Mouse (Mus musculus): Measurements from ENCODE around the gene Bnip1. TPM values are rescaled to one million over a fixed set of nuclear protein-coding genes. Genes with fewer than 3 reads are reported as not detected.

The Bnip1 gene
- total and polyA plus RNA-seq, 2 experiments, result 17.5 to 25.2 TPM

DNA sequence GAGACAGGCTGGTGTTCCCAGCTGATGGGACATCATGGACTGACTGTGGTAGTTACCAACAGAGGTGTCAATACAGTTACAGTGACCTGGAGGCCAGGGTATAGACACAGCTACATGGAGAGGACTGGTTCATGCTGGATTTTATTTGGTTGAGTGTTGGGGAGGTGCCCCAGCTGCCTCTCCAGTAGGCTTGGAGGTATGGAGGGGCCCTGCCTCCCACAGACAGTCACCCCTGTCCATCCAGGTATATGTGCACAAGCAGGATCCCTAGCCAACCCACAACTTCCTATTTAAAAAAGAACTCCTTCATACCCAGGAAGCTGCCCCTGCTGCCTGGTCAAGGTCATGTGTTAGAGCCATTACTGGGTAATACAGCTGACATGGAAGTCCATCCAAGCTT is 36.9 kb downstream of the Bnip1 start:
- Histone ChIP-seq H3K36me3 (ENCODE audit: control insufficient read depth, insufficient read depth, low read length) (no peaks in the 10 kb centered on the region), H3K9ac (ENCODE audit: low read depth, low read length) (no peak overlapping the region), H3K4me3 (ENCODE audit: insufficient read depth, low read depth, low read length) (no peak overlapping the region), H3K27ac (replicated peaks; ENCODE audit: insufficient read depth, low read depth, low read length) (no peak overlapping the region), H3K79me2 (ENCODE audit: control insufficient read depth, insufficient read depth, low read length) (no peaks in the 10 kb centered on the region), H3K27me3 (ENCODE audit: control insufficient read depth, insufficient read depth, low read length) (no peaks in the 10 kb centered on the region), H3K4me1 (ENCODE audit: control insufficient read depth, insufficient read depth, low read length) (no peaks in the 10 kb centered on the region)
- TF ChIP-seq POLR2A (IDR thresholded peaks at IDR 0.05; ENCODE audit: extremely low read depth, insufficient read depth, low read length) (no peak), CTCF (IDR thresholded peaks at IDR 0.05; ENCODE audit: low read depth, low read length) (no peak)
- no peak for DNase-seq (ENCODE audit: extremely low read depth, low read depth, low spot score)

- no peaks in the 10 kb centered on the region for H3K79me2 ChIP-seq (ENCODE audit: control insufficient read depth, insufficient read depth, low read length)
Observed at GRCm38 (mm10) chr17:26826131-26826530, 45.3 kb downstream of the Bnip1 start.

GRCm38 (mm10) chr17:26833806-26834205 is 52.9 kb downstream of the Bnip1 start:
- Histone ChIP-seq H3K4me1 (ENCODE audit: control insufficient read depth, insufficient read depth, low read length) (no peaks in the 10 kb centered on the region), H3K4me3 (ENCODE audit: insufficient read depth, low read depth, low read length) (no peak overlapping the region), H3K36me3 (ENCODE audit: control insufficient read depth, insufficient read depth, low read length) (no peaks in the 10 kb centered on the region), H3K9ac (ENCODE audit: low read depth, low read length) (no peak overlapping the region), H3K79me2 (ENCODE audit: control insufficient read depth, insufficient read depth, low read length) (no peaks in the 10 kb centered on the region), H3K27ac (replicated peaks; ENCODE audit: insufficient read depth, low read depth, low read length) (no peak overlapping the region), H3K27me3 (ENCODE audit: control insufficient read depth, insufficient read depth, low read length) (peaks cover 18% of the 10 kb centered on the region)
- no peak for TF ChIP-seq CTCF (IDR thresholded peaks at IDR 0.05; ENCODE audit: low read depth, low read length)
- no peak for TF ChIP-seq POLR2A (IDR thresholded peaks at IDR 0.05; ENCODE audit: extremely low read depth, insufficient read depth, low read length)
- WGBS, result 87% methylated on average over 2 of the region's 2 CpGs
- no peak for DNase-seq (ENCODE audit: extremely low read depth, low read depth, low spot score)

More at GRCm38 (mm10) chr17:26826131-26826530, 45.3 kb downstream of the Bnip1 start:
- TF ChIP-seq CTCF (IDR thresholded peaks at IDR 0.05; ENCODE audit: low read depth, low read length), result no peak
- Histone ChIP-seq H3K27ac (replicated peaks; ENCODE audit: insufficient read depth, low read depth, low read length) (no peak overlapping the region), H3K4me3 (ENCODE audit: insufficient read depth, low read depth, low read length) (no peak overlapping the region), H3K36me3 (ENCODE audit: control insufficient read depth, insufficient read depth, low read length) (no peaks in the 10 kb centered on the region), H3K27me3 (ENCODE audit: control insufficient read depth, insufficient read depth, low read length) (no peaks in the 10 kb centered on the region), H3K4me1 (ENCODE audit: control insufficient read depth, insufficient read depth, low read length) (no peaks in the 10 kb centered on the region), H3K9ac (ENCODE audit: low read depth, low read length) (no peak overlapping the region)
- DNase-seq (ENCODE audit: extremely low read depth, low read depth, low spot score), result no peak
- WGBS, result 68% methylated on average over 17 of the region's 17 CpGs

- peaks cover 24% of the 10 kb centered on the region for H3K27me3 ChIP-seq (ENCODE audit: control insufficient read depth, insufficient read depth, low read length)
- no peak overlapping the region for H3K27ac ChIP-seq (replicated peaks; ENCODE audit: insufficient read depth, low read depth, low read length)
- no peaks in the 10 kb centered on the region for H3K36me3 ChIP-seq (ENCODE audit: control insufficient read depth, insufficient read depth, low read length)
- TF ChIP-seq POLR2A (IDR thresholded peaks at IDR 0.05; ENCODE audit: extremely low read depth, insufficient read depth, low read length) (no peak), CTCF (IDR thresholded peaks at IDR 0.05; ENCODE audit: low read depth, low read length) (no peak)
- no peaks in the 10 kb centered on the region for H3K79me2 ChIP-seq (ENCODE audit: control insufficient read depth, insufficient read depth, low read length)
- H3K9ac ChIP-seq (ENCODE audit: low read depth, low read length), result no peak overlapping the region
- DNase-seq (ENCODE audit: extremely low read depth, low read depth, low spot score), result no peak
- H3K4me3 ChIP-seq (ENCODE audit: insufficient read depth, low read depth, low read length), result no peak overlapping the region
- WGBS, result 88% methylated on average over 5 of the region's 5 CpGs
- H3K4me1 ChIP-seq (ENCODE audit: control insufficient read depth, insufficient read depth, low read length), result no peaks in the 10 kb centered on the region
Observed at GRCm38 (mm10) chr17:26834302-26834965, 53.6 kb downstream of the Bnip1 start.

DNA sequence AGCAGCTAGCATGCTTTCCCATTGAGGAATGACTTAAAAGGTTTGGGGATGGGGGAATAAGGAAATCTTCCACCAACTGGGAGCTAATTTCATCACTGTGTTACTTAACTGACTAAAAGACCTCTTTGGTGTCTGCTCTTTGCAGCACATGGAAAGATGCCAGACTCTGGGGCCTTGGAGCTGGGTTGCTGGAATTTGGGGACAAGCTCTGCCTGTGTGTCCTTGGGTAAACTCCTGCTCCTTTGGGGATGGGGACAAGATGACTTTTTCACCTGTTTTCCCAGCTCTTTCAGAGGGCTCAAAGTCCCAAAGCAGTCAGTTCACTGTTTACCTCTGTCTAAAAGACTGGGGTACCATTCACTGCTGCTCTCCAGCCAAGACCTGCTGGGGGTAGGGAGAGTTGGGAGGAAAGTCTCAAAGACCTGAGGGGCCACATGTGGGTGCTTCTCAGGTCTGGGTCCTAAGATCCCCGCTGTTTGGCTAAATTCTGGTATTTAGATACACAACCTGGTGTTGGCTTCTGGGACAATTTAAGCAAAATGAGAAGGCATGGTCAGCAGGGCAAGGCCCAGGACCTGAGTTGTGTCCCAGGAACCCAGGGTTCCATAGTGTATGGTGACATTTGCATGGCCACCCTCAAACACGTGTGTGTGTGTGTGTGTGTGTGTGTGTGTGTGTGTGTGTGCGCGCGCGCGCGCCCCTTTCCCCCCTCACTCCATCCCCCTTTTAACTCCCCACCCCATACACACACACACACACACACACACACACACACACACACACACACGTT is 54.3 kb downstream of the Bnip1 start:
- no peaks in the 10 kb centered on the region for H3K4me1 ChIP-seq (ENCODE audit: control insufficient read depth, insufficient read depth, low read length)
- H3K27ac ChIP-seq (replicated peaks; ENCODE audit: insufficient read depth, low read depth, low read length), result no peak overlapping the region
- H3K36me3 ChIP-seq (ENCODE audit: control insufficient read depth, insufficient read depth, low read length), result no peaks in the 10 kb centered on the region
- no peak for TF ChIP-seq POLR2A (IDR thresholded peaks at IDR 0.05; ENCODE audit: extremely low read depth, insufficient read depth, low read length)
- TF ChIP-seq CTCF (IDR thresholded peaks at IDR 0.05; ENCODE audit: low read depth, low read length), result no peak
- H3K27me3 ChIP-seq (ENCODE audit: control insufficient read depth, insufficient read depth, low read length), result peaks cover 27% of the 10 kb centered on the region
- H3K79me2 ChIP-seq (ENCODE audit: control insufficient read depth, insufficient read depth, low read length), result no peaks in the 10 kb centered on the region
- no peak overlapping the region for H3K4me3 ChIP-seq (ENCODE audit: insufficient read depth, low read depth, low read length)
- WGBS, result 76% methylated on average over 9 of the region's 9 CpGs
- no peak for DNase-seq (ENCODE audit: extremely low read depth, low read depth, low spot score)
- H3K9ac ChIP-seq (ENCODE audit: low read depth, low read length), result no peak overlapping the region

GRCm38 (mm10) chr17:26835956-26836355 is 55.1 kb downstream of the Bnip1 start:
- H3K27ac ChIP-seq (replicated peaks; ENCODE audit: insufficient read depth, low read depth, low read length), result no peak overlapping the region

More at GRCm38 (mm10) chr17:26835956-26836355, 55.1 kb downstream of the Bnip1 start:
- Histone ChIP-seq H3K4me3 (ENCODE audit: insufficient read depth, low read depth, low read length) (no peak overlapping the region), H3K4me1 (ENCODE audit: control insufficient read depth, insufficient read depth, low read length) (no peaks in the 10 kb centered on the region), H3K27me3 (ENCODE audit: control insufficient read depth, insufficient read depth, low read length) (peaks cover 30% of the 10 kb centered on the region), H3K79me2 (ENCODE audit: control insufficient read depth, insufficient read depth, low read length) (no peaks in the 10 kb centered on the region), H3K9ac (ENCODE audit: low read depth, low read length) (no peak overlapping the region), H3K36me3 (ENCODE audit: control insufficient read depth, insufficient read depth, low read length) (no peaks in the 10 kb centered on the region)
- 41% methylated on average over 8 of the region's 8 CpGs for WGBS
- DNase-seq (ENCODE audit: extremely low read depth, low read depth, low spot score), result no peak
- TF ChIP-seq POLR2A (IDR thresholded peaks at IDR 0.05; ENCODE audit: extremely low read depth, insufficient read depth, low read length), result no peak
